Mouse (Mus musculus) B cell, adult (primary cell): Measurements from ENCODE around the gene Fam122b. TPM values are rescaled to one million over a fixed set of nuclear protein-coding genes. Genes with fewer than 3 reads are reported as not detected.

Source experiments
- total RNA-seq: library from RNA; stranded (reverse); gene quantifications from 4 replicates; pipeline ENCODE4 v1.2.4, GENCODE M21; 2023; ENCODE audit not compliant: inconsistent age

Fam122b gene
- total RNA-seq: 9.6 to 11.3 TPM (median 10.0 TPM) in 4 replicates

DNA sequence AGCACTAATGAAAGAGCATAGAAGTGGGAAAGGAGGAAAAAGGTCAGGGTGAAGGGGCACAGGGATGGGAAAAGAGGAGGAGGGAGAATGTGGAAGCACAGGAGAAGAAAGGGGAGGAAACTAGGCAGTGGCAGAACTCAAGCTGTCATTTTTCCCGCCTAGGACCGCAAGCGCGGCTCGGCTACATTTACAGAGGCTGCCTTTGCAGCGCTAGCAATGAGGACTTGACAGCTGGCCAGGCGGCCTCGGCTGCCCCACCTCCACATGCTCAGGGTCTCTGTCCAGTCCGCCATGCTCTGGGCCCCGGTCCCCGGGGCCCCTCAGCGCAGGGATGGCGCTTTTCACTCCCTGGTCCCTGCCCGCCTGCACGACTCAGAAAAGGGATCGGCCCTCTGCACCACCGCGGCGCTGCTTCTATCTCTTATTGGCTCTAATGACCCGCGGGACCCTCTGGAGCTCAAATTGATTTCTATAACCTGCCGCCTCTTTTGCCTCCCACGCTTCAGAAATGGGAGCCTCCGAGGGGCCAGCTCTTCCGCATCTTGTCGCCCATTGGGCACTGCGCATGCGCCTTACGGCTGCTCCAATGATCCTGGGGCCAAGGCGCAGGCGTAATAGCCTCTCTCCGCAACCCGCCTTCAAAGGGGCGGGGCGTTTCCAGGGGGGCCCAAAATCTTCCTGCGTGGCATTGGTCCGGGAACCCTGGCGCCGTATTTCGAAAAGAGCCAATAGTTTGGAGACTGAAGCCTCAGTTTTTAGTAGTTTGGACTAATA lies at the start of gene Fam122b:
Gene Fam122b, minus strand, starts transcription at position 517 of the 774 bp plus-strand sequence.

DNA sequence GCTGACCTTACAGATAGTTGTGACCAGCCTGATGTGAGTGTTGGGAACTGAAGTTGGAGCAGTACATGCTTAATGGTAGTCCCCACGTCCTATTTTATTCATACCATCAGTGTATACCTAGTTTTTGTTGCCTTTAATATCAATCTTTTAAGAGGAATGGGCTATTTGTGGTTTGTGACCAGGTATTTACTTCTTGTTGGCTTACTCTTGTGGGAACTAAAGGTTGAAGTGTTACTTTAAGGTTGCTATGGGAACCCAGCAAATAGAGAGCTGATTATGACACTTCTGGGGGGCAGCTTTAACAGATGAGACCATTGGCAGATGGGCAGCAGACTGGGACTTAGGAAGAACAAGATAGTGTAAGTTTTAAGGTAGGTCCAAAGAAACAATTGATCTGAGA lies 3.5 kb upstream of the Fam122b start, which contains the start of gene Fam122c:
Gene Fam122c, plus strand, starts transcription at position 301 of the 400 bp plus-strand sequence.

DNA sequence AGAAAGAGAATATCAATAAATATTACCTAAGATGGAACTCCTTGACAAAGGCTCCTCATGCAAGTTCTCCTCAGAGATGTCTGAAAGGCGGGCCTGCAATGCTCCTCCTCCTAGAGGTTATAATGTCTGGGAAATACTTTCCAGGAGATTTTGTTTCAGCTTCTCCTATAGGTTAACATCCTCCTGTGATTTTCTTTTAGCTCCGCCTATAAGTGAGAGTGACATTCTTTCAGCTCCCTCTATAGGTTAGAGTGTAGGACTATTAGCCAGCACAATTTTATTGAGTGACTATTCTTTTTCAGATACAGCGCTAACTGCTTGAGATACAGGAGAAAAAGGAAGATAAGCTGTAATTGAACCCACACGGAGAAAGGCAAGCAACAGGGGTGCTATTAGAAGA lies 29.6 kb downstream of the Fam122b start, which contains the start of gene Plac1:
Gene Plac1, minus strand, starts transcription at position 101 of the 400 bp plus-strand sequence.

Other genes starting within 250 kb of the Fam122b start
- gene Plac1, start 29.7 kb downstream of the Fam122b start, total RNA-seq: not detected in 4 replicates
- not detected in 4 replicates for gene Fam122c, start 3.6 kb upstream of the Fam122b start, total RNA-seq
- gene Mospd1, start 100.7 kb upstream of the Fam122b start, total RNA-seq: 9.3 to 12.2 TPM (median 10.6 TPM) in 4 replicates
- gene Etd, start 165.1 kb upstream of the Fam122b start, total RNA-seq: not detected in 4 replicates